Mouse (Mus musculus): ENCODE measurements at regions not wholly inside any gene's neighbourhood (a gene's known extent, or its start where the extent isn't known, plus 50 kb on each side); places are given as distances from the start of the nearest gene placed in this dataset.
A peak's percentile ranks its signal among the peaks of the same experiment; 100 is the strongest.

GRCm38 (mm10) chr1:189092819-189093218 lies 85.2 kb upstream of the Kctd3 start:
- DNase-seq (ENCODE audit: extremely low read depth, low read depth): no peak

GRCm38 (mm10) chr1:189085245-189085644 lies 77.6 kb upstream of the Kctd3 start:
- DNase-seq (ENCODE audit: extremely low read depth, low read depth): peak; percentile 91

- no peak for DNase-seq (ENCODE audit: extremely low read depth, low read depth)
These were observed 73.6 kb upstream of the Kctd3 start for GRCm38 (mm10) chr1:189081267-189081666.

- DNase-seq (ENCODE audit: extremely low read depth, low read depth): no peak
These were observed 73.2 kb upstream of the Kctd3 start for GRCm38 (mm10) chr1:189080797-189081196.

- DNase-seq (ENCODE audit: extremely low read depth, low read depth): no peak
These were observed 72.1 kb upstream of the Kctd3 start for GRCm38 (mm10) chr1:189079451-189080410.

- no peak for DNase-seq (ENCODE audit: extremely low read depth, low read depth)
These were observed 70.2 kb upstream of the Kctd3 start for GRCm38 (mm10) chr1:189077861-189078260.

GRCm38 (mm10) chr1:189076276-189076675 lies 68.6 kb upstream of the Kctd3 start:
- DNase-seq (ENCODE audit: extremely low read depth, low read depth): no peak

- DNase-seq (ENCODE audit: extremely low read depth, low read depth): no peak
These were observed 68.0 kb upstream of the Kctd3 start for GRCm38 (mm10) chr1:189075671-189076070.

- DNase-seq (ENCODE audit: extremely low read depth, low read depth): no peak
These were observed 64.9 kb upstream of the Kctd3 start for GRCm38 (mm10) chr1:189072516-189072915.

GRCm38 (mm10) chr1:189068204-189068603 lies 60.6 kb upstream of the Kctd3 start:
- no peak for DNase-seq (ENCODE audit: extremely low read depth, low read depth)

- DNase-seq (ENCODE audit: extremely low read depth, low read depth): no peak
These were observed 59.7 kb upstream of the Kctd3 start for GRCm38 (mm10) chr1:189067204-189067960.

GRCm38 (mm10) chr1:189066446-189067151 lies 59.0 kb upstream of the Kctd3 start:
- no peak for DNase-seq (ENCODE audit: extremely low read depth, low read depth)

- no peak for DNase-seq (ENCODE audit: extremely low read depth, low read depth)
These were observed 57.7 kb upstream of the Kctd3 start for GRCm38 (mm10) chr1:189065152-189065910.

- DNase-seq (ENCODE audit: extremely low read depth, low read depth): no peak
These were observed 57.0 kb upstream of the Kctd3 start for GRCm38 (mm10) chr1:189064629-189065028.

GRCm38 (mm10) chr1:189063699-189064098 lies 56.1 kb upstream of the Kctd3 start:
- DNase-seq (ENCODE audit: extremely low read depth, low read depth): no peak

GRCm38 (mm10) chr1:189063209-189063608 lies 55.6 kb upstream of the Kctd3 start:
- DNase-seq (ENCODE audit: extremely low read depth, low read depth): no peak

Data from MEL-GATA-1-ER (cell line).